Mouse (Mus musculus) c-Kit-positive CD71-negative TER-119-negative erythroid progenitor cells, embryonic 14.5 days (primary cell): ENCODE measurements around the gene Msi1.
"Not testable (repeated sequence)": the region's sequence is repeated elsewhere in the genome, so short reads cannot be mapped to it uniquely, and the experiment has no call there.

Source experiments
- DNase-seq: peaks from one replicate; pipeline ENCODE4 v3.0.0-alpha.2; 2013; ENCODE audit warnings: low read depth

Msi1 gene

GRCm38 (mm10) chr5:115489699-115490637, 60.6 kb downstream of the Msi1 start:
- DNase-seq: peak; percentile 87

- no peak for DNase-seq
These were observed 61.2 kb downstream of the Msi1 start for GRCm38 (mm10) chr5:115490638-115491000.

GRCm38 (mm10) chr5:115491076-115491475, 61.7 kb downstream of the Msi1 start:
- DNase-seq: no peak

- DNase-seq: peak; percentile 85
These were observed 62.4 kb downstream of the Msi1 start for GRCm38 (mm10) chr5:115491771-115492322.

- DNase-seq: no peak
These were observed 63.4 kb downstream of the Msi1 start for GRCm38 (mm10) chr5:115492711-115493335.

- no peak for DNase-seq
These were observed 64.0 kb downstream of the Msi1 start for GRCm38 (mm10) chr5:115493441-115493840.

GRCm38 (mm10) chr5:115495618-115496017, 66.2 kb downstream of the Msi1 start:
- DNase-seq: not testable (repeated sequence)

GRCm38 (mm10) chr5:115497033-115497432, 67.6 kb downstream of the Msi1 start:
- DNase-seq: no peak

- no peak for DNase-seq
These were observed 69.2 kb downstream of the Msi1 start for GRCm38 (mm10) chr5:115498307-115499240.

GRCm38 (mm10) chr5:115500383-115500935, 71.1 kb downstream of the Msi1 start:
- no peak for DNase-seq

- no peak for DNase-seq
These were observed 73.6 kb downstream of the Msi1 start for GRCm38 (mm10) chr5:115503035-115503434.
